ENCODE assay signal across 11 mouse cellular contexts in the genomic region with DNA sequence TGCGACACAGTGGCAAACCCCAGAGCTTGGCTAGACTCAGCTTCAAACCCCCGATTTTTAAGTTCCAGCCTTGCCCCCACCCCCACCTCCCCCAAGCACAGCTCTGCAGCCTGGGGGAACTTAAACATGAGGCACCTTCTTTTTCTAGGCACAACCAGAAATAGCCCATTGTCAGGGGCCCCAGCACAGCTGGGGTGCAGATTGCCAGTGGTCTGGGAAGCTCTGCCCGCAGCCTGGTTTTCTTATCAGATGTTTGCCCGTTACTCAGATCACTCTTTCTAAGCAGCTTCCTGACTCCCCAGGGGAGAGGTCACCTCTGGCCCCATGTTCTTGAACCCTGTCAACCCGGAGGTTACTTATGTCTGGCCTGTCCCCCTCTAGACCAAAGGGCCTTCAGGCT. TPM values are rescaled to one million over a fixed set of nuclear protein-coding genes. Genes with fewer than 3 reads are reported as not detected.
A peak's percentile ranks its signal among the peaks of the same experiment; 100 is the strongest.
DNase-seq lines count a peak whose midpoint lies in the region; ATAC-seq and TF ChIP-seq lines count a peak whose summit lies in the region.
"Had no signal": no experiment of that assay in that cellular context is flagged by ENCODE, and none has a peak within 500 bp of the region (broad histone marks: within the 10 kb centered on the region; RNA-seq: fewer than 3 reads in every experiment).

No protein-coding gene starts in this region.

- in situ Hi-C loops in CH12.LX (cut with MboI; ENCODE audit: low pct_ligation_motif_present, low pct_unique_long_range_greater_than_20kb, low sequenced_read_pairs): loop anchor here (10.0 kb wide), 1 partner anchor 68 kb away; the partner anchor contains the start of gene Spdef

- no peaks in the 10 kb centered on the region for H3K36me3 ChIP-seq in heart, embryonic 11.5 days (ENCODE audit: control insufficient read depth, insufficient read depth, low read length)
- peaks cover 0 to 8% of the 10 kb centered on the region in 2 experiments for H3K36me3 ChIP-seq in CH12.LX (replicated peaks in 1 of 2; ENCODE audit: control insufficient read depth in 1 of 2, insufficient read depth in 1 of 2, low read length in 1 of 2)
- no peaks in the 10 kb centered on the region for H3K36me3 ChIP-seq in forebrain, embryonic 10.5 days (replicated peaks)
- no peaks in the 10 kb centered on the region for H3K36me3 ChIP-seq in limb, embryonic 12.5 days
- H3K36me3 ChIP-seq: lung, embryonic 15.5 days had no signal

- peaks cover 14% of the 10 kb centered on the region for H3K4me1 ChIP-seq in heart, embryonic 11.5 days (ENCODE audit: control insufficient read depth, insufficient read depth, low read length)
- H3K4me1 ChIP-seq in CH12.LX (ENCODE audit: control insufficient read depth in 1 of 2, insufficient read depth in 2 of 2): peaks cover 4 to 31% of the 10 kb centered on the region in 2 experiments
- H3K4me1 ChIP-seq in forebrain, embryonic 10.5 days: peaks cover 25% of the 10 kb centered on the region
- peaks cover 17% of the 10 kb centered on the region for H3K4me1 ChIP-seq in limb, embryonic 12.5 days (replicated peaks)

- peak overlapping the region; percentile 95 for H3K4me2 ChIP-seq in heart, embryonic 11.5 days
- peak overlapping the region; percentile 84 for H3K4me2 ChIP-seq in CH12.LX (ENCODE audit: insufficient read depth, low read depth, poor library complexity, severe bottlenecking)
- H3K4me2 ChIP-seq in limb, embryonic 12.5 days: peak overlapping the region; percentile 99

- H3K27ac ChIP-seq in heart, embryonic 11.5 days (ENCODE audit: low read depth, low read length): no peak overlapping the region
- H3K27ac ChIP-seq in CH12.LX (ENCODE audit: insufficient read depth, low read depth): peak overlapping the region; percentile 73
- no peak overlapping the region for H3K27ac ChIP-seq in forebrain, embryonic 10.5 days
- no peak overlapping the region for H3K27ac ChIP-seq in limb, embryonic 12.5 days
- H3K27ac ChIP-seq: lung, embryonic 15.5 days had no signal

- TF ChIP-seq EP300 in CH12.LX (IDR thresholded peaks at IDR 0.05; ENCODE audit: low read length): peak; percentile 70; the same call in 1 of the 2 replicates

- TF ChIP-seq RAD21 in CH12.LX (IDR thresholded peaks at IDR 0.05; ENCODE audit: low read depth, low read length): no peak

- peak overlapping the region; percentile 51; the same call in 1 of the 2 replicates for H3K4me3 ChIP-seq in heart, embryonic 11.5 days (ENCODE audit: low read depth, low read length)
- H3K4me3 ChIP-seq in CH12.LX (replicated peaks in 1 of 3; ENCODE audit: low read depth in 2 of 3, low read length in 2 of 3, poor library complexity in 1 of 3): peak overlapping the region; percentile 54 to 72 (median 58)
- peak overlapping the region; percentile 65 for H3K4me3 ChIP-seq in forebrain, embryonic 10.5 days
- H3K4me3 ChIP-seq in limb, embryonic 12.5 days (replicated peaks): peak overlapping the region; percentile 58

- no peaks in the 10 kb centered on the region for H3K9me3 ChIP-seq in heart, embryonic 11.5 days (replicated peaks; ENCODE audit: control insufficient read depth, low read length)
- H3K9me3 ChIP-seq in CH12.LX (replicated peaks; ENCODE audit: low read length): peaks cover 10% of the 10 kb centered on the region
- no peaks in the 10 kb centered on the region for H3K9me3 ChIP-seq in forebrain, embryonic 10.5 days
- H3K9me3 ChIP-seq in limb, embryonic 12.5 days: peaks cover 2% of the 10 kb centered on the region; the same call in 1 of the 2 replicates
- H3K9me3 ChIP-seq: lung, embryonic 15.5 days had no signal

- no peak for TF ChIP-seq POLR2A in CH12.LX (IDR thresholded peaks at IDR 0.05; ENCODE audit: low read depth, low read length)

- 4% methylated on average over 5 of the region's 5 CpGs for WGBS in heart, embryonic 11.5 days (ENCODE audit: insufficient replicate concordance)
- 21% methylated on average over 5 of the region's 5 CpGs for WGBS in forebrain, embryonic 10.5 days
- WGBS in limb, embryonic 12.5 days: 7% methylated on average over 5 of the region's 5 CpGs

- DNase-seq in heart, adult 8-10 months (ENCODE audit: low spot score): no peak
- DNase-seq in CH12.LX (ENCODE audit: extremely low read depth): peak; percentile 66
- DNase-seq in forebrain, embryonic 10.5 days (ENCODE audit: extremely low spot score, low spot score): no peak
- DNase-seq in ovary, postnatal 14 days (ENCODE audit: low spot score): no peak
- DNase-seq in frontal cortex, postnatal 25 days (ENCODE audit: low spot score in 2 of 2): no peak
- DNase-seq: adrenal gland, postnatal 10 days had no signal

- no peak for TF ChIP-seq CTCF in CH12.LX (conservative IDR thresholded peaks at IDR 0.05 in 1 of 2, IDR thresholded peaks at IDR 0.05 in 1 of 2; ENCODE audit: low read depth in 2 of 2, low read length in 2 of 2)

- H3K79me2 ChIP-seq in CH12.LX (replicated peaks; ENCODE audit: control insufficient read depth, extremely low read depth, insufficient read depth, poor library complexity, severe bottlenecking): no peaks in the 10 kb centered on the region

- H3K9ac ChIP-seq in heart, embryonic 11.5 days (ENCODE audit: low read depth, low read length): no peak overlapping the region
- H3K9ac ChIP-seq in CH12.LX (ENCODE audit: insufficient read depth, low read depth): peak overlapping the region; percentile 64; the same call in 1 of the 2 replicates
- peak overlapping the region; percentile 56; the same call in 1 of the 2 replicates for H3K9ac ChIP-seq in limb, embryonic 12.5 days (replicated peaks)
- H3K9ac ChIP-seq: lung, embryonic 15.5 days had no signal

- ATAC-seq in heart, embryonic 11.5 days (replicated peaks; ENCODE audit: insufficient number of reproducible peaks, low FRiP score, low TSS enrichment): no peak
- ATAC-seq in limb, embryonic 12.5 days (ENCODE audit: insufficient number of reproducible peaks, insufficient read depth, low FRiP score, low TSS enrichment, low read depth): no peak
- ATAC-seq in activated CD4-positive, CD25-positive, alpha-beta regulatory T cell, adult 4 months: no peak

- dilution Hi-C loops in CH12.LX (cut with MboI; ENCODE audit: extremely low pct_ligation_motif_present, extremely low pct_unique_long_range_greater_than_20kb, low sequenced_read_pairs): no loop called here

- peaks cover 33% of the 10 kb centered on the region for H3K27me3 ChIP-seq in heart, embryonic 11.5 days (ENCODE audit: control insufficient read depth, insufficient read depth, low read length)
- H3K27me3 ChIP-seq in CH12.LX (replicated peaks): peaks cover 8% of the 10 kb centered on the region
- peaks cover 46% of the 10 kb centered on the region for H3K27me3 ChIP-seq in forebrain, embryonic 10.5 days (ENCODE audit: poor library complexity, severe bottlenecking)
- peaks cover 35% of the 10 kb centered on the region for H3K27me3 ChIP-seq in limb, embryonic 12.5 days

TF ChIP-seq in CH12.LX, 34 proteins besides CTCF, POLR2A, EP300 and RAD21 (continues in another document):
- TF ChIP-seq ZMIZ1 (IDR thresholded peaks at IDR 0.05; ENCODE audit: low read depth, low read length) (no peak), MAZ (IDR thresholded peaks at IDR 0.05; ENCODE audit: low read depth, low read length) (peak; percentile 6; the same call in 1 of the 2 replicates), ZC3H11A (IDR thresholded peaks at IDR 0.05; ENCODE audit: low read depth, low read length) (no peak), BHLHE40 (IDR thresholded peaks at IDR 0.05; ENCODE audit: low read depth, low read length) (peak; percentile 60), RCOR1 (conservative IDR thresholded peaks at IDR 0.05; ENCODE audit: low read depth, low read length) (no peak)

RNA-seq across cellular contexts. Expression of gene Pacsin1, which starts 1.1 kb away (rescaled TPM):
- polyA plus RNA-seq in heart, embryonic 11.5 days (2014; fragmentation: Nextera tagmentation; extraction: Ambion mirVana): 2.5 and 2.9 TPM in 2 replicates
- under 1 TPM; 0.09 to 0.85 (median 0.39) TPM for total RNA-seq in heart, adult 8-10 months (2022)
- total RNA-seq in CH12.LX (2012; rRNA removed): 11.4 and 13.2 TPM in 2 replicates
- total RNA-seq in CH12.LX (2014; rRNA removed): 1.9 and 2.3 TPM in 2 replicates
- polyA plus RNA-seq in CH12.LX (2012; ENCODE audit: insufficient read length, low read depth): 14.0 and 15.9 TPM in 2 replicates
- polyA plus RNA-seq in forebrain, embryonic 10.5 days (2016; fragmentation: Nextera tagmentation; extraction: Ambion mirVana): 4.3 TPM in 2 replicates
- polyA plus RNA-seq in limb, embryonic 12.5 days (2016; fragmentation: Nextera tagmentation; extraction: Ambion mirVana): 4.3 and 5.0 TPM in 2 replicates
- polyA plus RNA-seq in activated CD4-positive, CD25-positive, alpha-beta regulatory T cell, adult 4 months (2017; shearing (Covaris generic)): 10 to 100 TPM; 26.9 to 41.1 TPM

RNA-seq across cellular contexts. Expression of gene Rps10, which starts 19.9 kb away (rescaled TPM):
- polyA plus RNA-seq in heart, embryonic 11.5 days (2014; fragmentation: Nextera tagmentation; extraction: Ambion mirVana): 659 and 724 TPM in 2 replicates
- 100 to 1,000 TPM; 481 to 609 (median 561) TPM for total RNA-seq in heart, adult 8-10 months (2022)
- 3,372 and 3,437 TPM in 2 replicates for total RNA-seq in CH12.LX (2012; rRNA removed)
- 2,694 and 3,351 TPM in 2 replicates for total RNA-seq in CH12.LX (2014; rRNA removed)
- polyA plus RNA-seq in CH12.LX (2012; ENCODE audit: insufficient read length, low read depth): 2,297 and 2,522 TPM in 2 replicates
- polyA plus RNA-seq in forebrain, embryonic 10.5 days (2016; fragmentation: Nextera tagmentation; extraction: Ambion mirVana): 919 and 934 TPM in 2 replicates
- polyA plus RNA-seq in limb, embryonic 12.5 days (2016; fragmentation: Nextera tagmentation; extraction: Ambion mirVana): 963 and 987 TPM in 2 replicates
- polyA plus RNA-seq in activated CD4-positive, CD25-positive, alpha-beta regulatory T cell, adult 4 months (2017; shearing (Covaris generic)): 1,000 to 10,000 TPM; 1,853 to 2,245 TPM

RNA-seq across cellular contexts. Expression of gene RPS10-NUDT3, which starts 21.4 kb away (rescaled TPM):
- not detected in 2 replicates for polyA plus RNA-seq in heart, embryonic 11.5 days (2014; fragmentation: Nextera tagmentation; extraction: Ambion mirVana)
- under 1 TPM in 1 of 4 experiments, not detected in 3; 0.98 TPM for total RNA-seq in heart, adult 8-10 months (2022)
- total RNA-seq in CH12.LX (2012; rRNA removed): not detected in 2 replicates
- total RNA-seq in CH12.LX (2014; rRNA removed): not detected in 2 replicates
- polyA plus RNA-seq in CH12.LX (2012; ENCODE audit: insufficient read length, low read depth): 30.3 and 54.1 TPM in 2 replicates
- not detected in 2 replicates for polyA plus RNA-seq in forebrain, embryonic 10.5 days (2016; fragmentation: Nextera tagmentation; extraction: Ambion mirVana)
- not detected in 2 replicates for polyA plus RNA-seq in limb, embryonic 12.5 days (2016; fragmentation: Nextera tagmentation; extraction: Ambion mirVana)
- not detected for polyA plus RNA-seq in activated CD4-positive, CD25-positive, alpha-beta regulatory T cell, adult 4 months (2017; shearing (Covaris generic))
- polyA plus RNA-seq: lung, embryonic 15.5 days; stomach, embryonic 16.5 days had no signal

RNA-seq across cellular contexts. Expression of gene Nudt3, which starts 33.1 kb away (rescaled TPM):
- 38.8 and 47.4 TPM in 2 replicates for polyA plus RNA-seq in heart, embryonic 11.5 days (2014; fragmentation: Nextera tagmentation; extraction: Ambion mirVana)
- 100 to 1,000 TPM; 349 to 367 (median 360) TPM for total RNA-seq in heart, adult 8-10 months (2022)
- total RNA-seq in CH12.LX (2012; rRNA removed): 69.2 and 81.9 TPM in 2 replicates
- 44.6 and 54.4 TPM in 2 replicates for total RNA-seq in CH12.LX (2014; rRNA removed)
- 58.3 and 64.5 TPM in 2 replicates for polyA plus RNA-seq in CH12.LX (2012; ENCODE audit: insufficient read length, low read depth)
- polyA plus RNA-seq in forebrain, embryonic 10.5 days (2016; fragmentation: Nextera tagmentation; extraction: Ambion mirVana): 81.9 and 91.7 TPM in 2 replicates
- 120 and 126 TPM in 2 replicates for polyA plus RNA-seq in limb, embryonic 12.5 days (2016; fragmentation: Nextera tagmentation; extraction: Ambion mirVana)
- polyA plus RNA-seq in activated CD4-positive, CD25-positive, alpha-beta regulatory T cell, adult 4 months (2017; shearing (Covaris generic)): 10 to 100 TPM; 34.7 to 38.1 TPM

Comparison
In these comparisons a context has a peak if more than half of its experiments do, and no peak if none do; other contexts are left out.
1. RNA of gene RPS10-NUDT3, which starts 21.4 kb away (polyA plus RNA-seq): 30.3 to 54.1 TPM in CH12.LX; not detected in heart, embryonic 11.5 days, not detected in forebrain, embryonic 10.5 days, not detected in limb, embryonic 12.5 days and not detected in activated CD4-positive, CD25-positive, alpha-beta regulatory T cell, adult 4 months; every median in the first group is over 10 times any median in the second.
2. Peak in every context shown above with its lines, with median percentiles within 50 percentile points of each other: H3K4me2 ChIP-seq and H3K4me3 ChIP-seq.